Mouse (Mus musculus) yolk sac, embryonic 10.5 days (tissue): Measurements from ENCODE around the gene Apol11b.
"Not testable (repeated sequence)": the region's sequence is repeated elsewhere in the genome, so short reads cannot be mapped to it uniquely, and the experiment has no call there.

Experiments used
- DNase-seq: peaks from one replicate; pipeline ENCODE4 v3.0.0-alpha.2; 2017; ENCODE audit warnings: low spot score

Apol11b gene

GRCm38 (mm10) chr15:77643176-77643575 is at the start of gene Apol11b:
Apol11b (minus strand) TSS chr15:77643286.
- DNase-seq, result not testable (repeated sequence)

GRCm38 (mm10) chr15:77691532-77692311 is 48.6 kb upstream of the Apol11b start:
- not testable (repeated sequence) for DNase-seq

GRCm38 (mm10) chr15:77683944-77684343 is 40.9 kb upstream of the Apol11b start:
- not testable (repeated sequence) for DNase-seq

GRCm38 (mm10) chr15:77674081-77674480 is 31.0 kb upstream of the Apol11b start:
- DNase-seq, result not testable (repeated sequence)

GRCm38 (mm10) chr15:77661841-77662240 is 18.8 kb upstream of the Apol11b start:
- not testable (repeated sequence) for DNase-seq

- not testable (repeated sequence) for DNase-seq
Measured at GRCm38 (mm10) chr15:77659773-77660172, 16.7 kb upstream of the Apol11b start.

GRCm38 (mm10) chr15:77651143-77651542 is 8.1 kb upstream of the Apol11b start:
- DNase-seq, result not testable (repeated sequence)

GRCm38 (mm10) chr15:77629822-77630221 is 13.3 kb downstream of the Apol11b start:
- not testable (repeated sequence) for DNase-seq

- DNase-seq, result peak; percentile 20
Measured at GRCm38 (mm10) chr15:77628647-77629046, 14.4 kb downstream of the Apol11b start.

- DNase-seq, result not testable (repeated sequence)
Measured at GRCm38 (mm10) chr15:77626471-77626870, 16.6 kb downstream of the Apol11b start.

- no peak for DNase-seq
Measured at GRCm38 (mm10) chr15:77624710-77625109, 18.4 kb downstream of the Apol11b start.

GRCm38 (mm10) chr15:77606069-77606468 is 37.0 kb downstream of the Apol11b start:
- DNase-seq, result no peak

GRCm38 (mm10) chr15:77598958-77599357 is 44.1 kb downstream of the Apol11b start, which contains the start of gene Gm36245:
Gm36245 (plus strand) TSS chr15:77599258.
- no peak for DNase-seq

- no peak for DNase-seq
Measured at GRCm38 (mm10) chr15:77598429-77598828, 44.7 kb downstream of the Apol11b start.

GRCm38 (mm10) chr15:77595961-77596360 is 47.1 kb downstream of the Apol11b start, which contains the start of gene Apol10b:
Apol10b (minus strand) TSS chr15:77596125.
- no peak for DNase-seq

- no peak for DNase-seq
Measured at GRCm38 (mm10) chr15:77593557-77593956, 49.5 kb downstream of the Apol11b start.

GRCm38 (mm10) chr15:77590881-77591280 is 52.2 kb downstream of the Apol11b start:
- DNase-seq, result peak; percentile 31

- no peak for DNase-seq
Measured at GRCm38 (mm10) chr15:77588981-77589380, 54.1 kb downstream of the Apol11b start.

- DNase-seq, result no peak
Measured at GRCm38 (mm10) chr15:77587026-77587425, 56.1 kb downstream of the Apol11b start.
